Comparison of ENCODE assay signal across 26 mouse cellular contexts in the genomic region with DNA sequence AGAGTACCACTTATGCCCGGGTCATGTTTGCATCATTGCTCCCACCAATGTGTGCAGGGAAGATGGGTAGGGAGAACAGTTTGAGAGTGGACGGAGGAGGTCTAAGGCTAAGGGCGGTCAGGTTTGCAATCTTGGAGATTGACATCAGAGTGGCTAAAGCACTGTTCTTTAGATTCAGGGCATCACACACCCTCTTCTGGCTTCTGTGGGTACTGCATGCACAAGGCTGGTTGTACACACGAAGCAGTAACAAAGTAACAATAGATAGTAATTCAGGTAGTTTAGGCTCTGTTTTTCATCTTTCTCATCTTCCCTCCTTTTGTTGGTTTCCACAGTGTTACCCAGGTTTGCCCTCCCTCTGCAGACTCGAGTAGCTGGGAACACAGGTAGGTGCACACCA. TPM values are rescaled to one million over a fixed set of nuclear protein-coding genes. Genes with fewer than 3 reads are reported as not detected.
DNase-seq lines count a peak whose midpoint lies in the region; ATAC-seq and TF ChIP-seq lines count a peak whose summit lies in the region.
"Had no signal": no experiment of that assay in that cellular context is flagged by ENCODE, and none has a peak within 500 bp of the region (broad histone marks: within the 10 kb centered on the region; RNA-seq: fewer than 3 reads in every experiment).

No protein-coding gene starts in this region.

- WGBS in forebrain, postnatal 0 days = 96% methylated on average over 5 of the region's 5 CpGs
- WGBS in forebrain, embryonic 12.5 days = 95% methylated on average over 5 of the region's 5 CpGs
- WGBS in liver, embryonic 14.5 days (ENCODE audit: insufficient replicate concordance) = 70% methylated on average over 5 of the region's 5 CpGs
- 91% methylated on average over 5 of the region's 5 CpGs for WGBS in embryonic facial prominence, embryonic 10.5 days
- 95% methylated on average over 5 of the region's 5 CpGs for WGBS in neural tube, embryonic 15.5 days

- peak; percentile 35; the same call in 1 of the 2 replicates for TF ChIP-seq CTCF in forebrain, postnatal 0 days (IDR thresholded peaks at IDR 0.05; ENCODE audit: low read depth)
- peak; percentile 29; the same call in 1 of the 2 replicates for TF ChIP-seq CTCF in liver, embryonic 14.5 days (IDR thresholded peaks at IDR 0.05; ENCODE audit: low read depth)

- H3K9me3 ChIP-seq in forebrain, postnatal 0 days (ENCODE audit: low read length) = no peaks in the 10 kb centered on the region
- H3K9me3 ChIP-seq in forebrain, embryonic 12.5 days = peaks cover 7% of the 10 kb centered on the region; the same call in 1 of the 2 replicates
- H3K9me3 ChIP-seq in liver, embryonic 14.5 days (ENCODE audit: control insufficient read depth, low read length) = no peaks in the 10 kb centered on the region
- H3K9me3 ChIP-seq in embryonic facial prominence, embryonic 10.5 days = no peaks in the 10 kb centered on the region
- no peaks in the 10 kb centered on the region for H3K9me3 ChIP-seq in neural tube, embryonic 15.5 days (replicated peaks)
- H3K9me3 ChIP-seq: heart, embryonic 15.5 days; midbrain, embryonic 13.5 days had no signal

- no peak for TF ChIP-seq EP300 in liver, embryonic 14.5 days (IDR thresholded peaks at IDR 0.05; ENCODE audit: low read depth)

- no peaks in the 10 kb centered on the region for H3K4me1 ChIP-seq in forebrain, postnatal 0 days (ENCODE audit: insufficient read depth)
- no peaks in the 10 kb centered on the region for H3K4me1 ChIP-seq in forebrain, embryonic 12.5 days
- H3K4me1 ChIP-seq in liver, embryonic 14.5 days (replicated peaks; ENCODE audit: control insufficient read depth in 2 of 2, insufficient read depth in 2 of 2, low read length in 1 of 2) = no peaks in the 10 kb centered on the region
- peaks cover 28% of the 10 kb centered on the region for H3K4me1 ChIP-seq in embryonic facial prominence, embryonic 10.5 days
- peaks cover 3% of the 10 kb centered on the region; the same call in 1 of the 2 replicates for H3K4me1 ChIP-seq in neural tube, embryonic 15.5 days
- H3K4me1 ChIP-seq: heart, embryonic 15.5 days; midbrain, embryonic 13.5 days had no signal

- no peaks in the 10 kb centered on the region for H3K36me3 ChIP-seq in forebrain, postnatal 0 days (ENCODE audit: insufficient read depth)
- H3K36me3 ChIP-seq in forebrain, embryonic 12.5 days (replicated peaks) = no peaks in the 10 kb centered on the region
- no peaks in the 10 kb centered on the region for H3K36me3 ChIP-seq in liver, embryonic 14.5 days (replicated peaks; ENCODE audit: control insufficient read depth, insufficient read depth, low read depth)
- H3K36me3 ChIP-seq in embryonic facial prominence, embryonic 10.5 days (replicated peaks) = no peaks in the 10 kb centered on the region
- no peaks in the 10 kb centered on the region for H3K36me3 ChIP-seq in neural tube, embryonic 15.5 days
- H3K36me3 ChIP-seq: heart, embryonic 15.5 days; midbrain, embryonic 13.5 days had no signal

- ATAC-seq in forebrain, postnatal 0 days = no peak
- no peak for ATAC-seq in forebrain, embryonic 12.5 days (ENCODE audit: low FRiP score)
- ATAC-seq in liver, embryonic 14.5 days (ENCODE audit: insufficient read depth) = no peak
- no peak for ATAC-seq in neural tube, embryonic 15.5 days (ENCODE audit: low FRiP score)
- ATAC-seq: forebrain, embryonic 14.5 days; midbrain, embryonic 13.5 days had no signal

- H3K9ac ChIP-seq in forebrain, postnatal 0 days = no peak overlapping the region
- no peak overlapping the region for H3K9ac ChIP-seq in forebrain, embryonic 12.5 days
- H3K9ac ChIP-seq in liver, embryonic 14.5 days (replicated peaks) = no peak overlapping the region
- no peak overlapping the region for H3K9ac ChIP-seq in neural tube, embryonic 15.5 days (replicated peaks)
- H3K9ac ChIP-seq: heart, embryonic 15.5 days; hindbrain, embryonic 14.5 days; lung, embryonic 14.5 days; midbrain, embryonic 13.5 days had no signal

- no peak overlapping the region for H3K4me3 ChIP-seq in forebrain, postnatal 0 days (ENCODE audit: low read depth, low read length)
- no peak overlapping the region for H3K4me3 ChIP-seq in forebrain, embryonic 12.5 days (replicated peaks)
- H3K4me3 ChIP-seq in liver, embryonic 14.5 days (ENCODE audit: insufficient read depth in 1 of 2, low read depth in 2 of 2, low read length in 2 of 2) = no peak overlapping the region
- no peak overlapping the region for H3K4me3 ChIP-seq in embryonic facial prominence, embryonic 10.5 days
- H3K4me3 ChIP-seq in neural tube, embryonic 15.5 days (replicated peaks) = no peak overlapping the region
- H3K4me3 ChIP-seq: heart, embryonic 15.5 days; midbrain, embryonic 13.5 days had no signal

- no peak for DNase-seq in forebrain, postnatal 0 days
- DNase-seq in liver, embryonic 14.5 days (ENCODE audit: low read depth in 3 of 3, low spot score in 3 of 3) = no peak
- no peak for DNase-seq in liver
- no peak for DNase-seq in embryonic facial prominence, embryonic 10.5 days (ENCODE audit: low spot score)
- DNase-seq in left cerebral cortex, postnatal 36 days (ENCODE audit: low spot score in 2 of 2) = no peak
- DNase-seq: adrenal gland, adult 2 months; cerebellum, adult 18-20 months; cerebellum, postnatal 25 days; gastrocnemius, postnatal 25 days; heart, postnatal 36 days; kidney, adult 2 months; kidney, postnatal 14 days; layer of hippocampus, postnatal 36 days; lung, embryonic 14.5 days; retina, postnatal 1 day; right cerebral cortex, postnatal 25 days; thymus, postnatal 25 days had no signal

- no peaks in the 10 kb centered on the region for H3K27me3 ChIP-seq in forebrain, postnatal 0 days (ENCODE audit: insufficient read depth, low read length)
- no peaks in the 10 kb centered on the region for H3K27me3 ChIP-seq in forebrain, embryonic 12.5 days
- no peaks in the 10 kb centered on the region for H3K27me3 ChIP-seq in liver, embryonic 14.5 days (ENCODE audit: control insufficient read depth, insufficient read depth, low read length)
- no peaks in the 10 kb centered on the region for H3K27me3 ChIP-seq in embryonic facial prominence, embryonic 10.5 days (replicated peaks; ENCODE audit: low read depth, poor library complexity, severe bottlenecking)
- H3K27me3 ChIP-seq in neural tube, embryonic 15.5 days (replicated peaks) = no peaks in the 10 kb centered on the region
- H3K27me3 ChIP-seq: heart, embryonic 15.5 days; midbrain, embryonic 13.5 days had no signal

- H3K4me2 ChIP-seq in forebrain, postnatal 0 days (ENCODE audit: low read depth) = no peak overlapping the region
- H3K4me2 ChIP-seq in forebrain, embryonic 12.5 days = no peak overlapping the region
- no peak overlapping the region for H3K4me2 ChIP-seq in liver, embryonic 14.5 days (ENCODE audit: low read depth)
- no peak overlapping the region for H3K4me2 ChIP-seq in neural tube, embryonic 15.5 days
- H3K4me2 ChIP-seq: heart, embryonic 15.5 days; hindbrain, embryonic 14.5 days; liver, embryonic 11.5 days; lung, embryonic 14.5 days; midbrain, embryonic 13.5 days had no signal

- H3K27ac ChIP-seq in forebrain, postnatal 0 days (ENCODE audit: low read depth, low read length) = no peak overlapping the region
- no peak overlapping the region for H3K27ac ChIP-seq in forebrain, embryonic 12.5 days
- no peak overlapping the region for H3K27ac ChIP-seq in liver, embryonic 14.5 days
- H3K27ac ChIP-seq in embryonic facial prominence, embryonic 10.5 days (replicated peaks) = 0 out of 2 replicates have a peak overlapping the region, but pooled peaks have one; percentile 44
- no peak overlapping the region for H3K27ac ChIP-seq in neural tube, embryonic 15.5 days (replicated peaks)
- H3K27ac ChIP-seq: heart, embryonic 15.5 days; hindbrain, embryonic 14.5 days; midbrain, embryonic 13.5 days had no signal

- intact Hi-C loops in left cerebral cortex, postnatal 36 days (cut with DNase I) = no loop called here

RNA-seq across cellular contexts. Expression of gene Emilin3, which starts 19.2 kb away (rescaled TPM):
- total RNA-seq in forebrain, postnatal 0 days (2014; rRNA removed) = 0.46 and 1.5 TPM in 2 replicates
- polyA plus RNA-seq in forebrain, postnatal 0 days (2015; fragmentation: Nextera tagmentation; extraction: Ambion mirVana) = 0.23 and 0.42 TPM in 2 replicates
- 2.9 and 3.2 TPM in 2 replicates for polyA plus RNA-seq in forebrain, embryonic 12.5 days (2016; fragmentation: Nextera tagmentation; extraction: Ambion mirVana)
- polyA plus RNA-seq in liver, embryonic 14.5 days (2012; rRNA removed) = 0.14 and 0.20 TPM in 2 replicates
- polyA plus RNA-seq in liver, embryonic 14.5 days (2014; fragmentation: Nextera tagmentation; extraction: Ambion mirVana) = 0.08 TPM in 1 of 2 replicates, not detected in the other
- polyA plus RNA-seq in embryonic facial prominence, embryonic 10.5 days (2016; fragmentation: Nextera tagmentation; extraction: Ambion mirVana) = 2.2 and 3.5 TPM in 2 replicates
- 1.3 and 6.5 TPM in 2 replicates for polyA plus RNA-seq in neural tube, embryonic 15.5 days (2015; fragmentation: Nextera tagmentation; extraction: Ambion mirVana)
- under 1 TPM in 1 of 2 experiments, not detected in 1; 0.27 TPM for total RNA-seq in left cerebral cortex, postnatal 36 days (2021)
- total RNA-seq: adrenal gland, adult 2 months; megakaryocyte, adult 5-6 weeks had no signal
- polyA plus RNA-seq: kidney, adult 2 months; spleen, adult 2 months had no signal

RNA-seq across cellular contexts. Expression of gene Lpin3, which starts 50.9 kb away (rescaled TPM):
- 0.10 and 0.31 TPM in 2 replicates for total RNA-seq in forebrain, postnatal 0 days (2014; rRNA removed)
- 0.27 and 0.30 TPM in 2 replicates for polyA plus RNA-seq in forebrain, postnatal 0 days (2015; fragmentation: Nextera tagmentation; extraction: Ambion mirVana)
- 0.27 and 0.28 TPM in 2 replicates for polyA plus RNA-seq in forebrain, embryonic 12.5 days (2016; fragmentation: Nextera tagmentation; extraction: Ambion mirVana)
- polyA plus RNA-seq in liver, embryonic 14.5 days (2012; rRNA removed) = 0.49 and 0.52 TPM in 2 replicates
- polyA plus RNA-seq in liver, embryonic 14.5 days (2014; fragmentation: Nextera tagmentation; extraction: Ambion mirVana) = 0.29 and 0.67 TPM in 2 replicates
- polyA plus RNA-seq in embryonic facial prominence, embryonic 10.5 days (2016; fragmentation: Nextera tagmentation; extraction: Ambion mirVana) = 1.4 and 2.0 TPM in 2 replicates
- polyA plus RNA-seq in neural tube, embryonic 15.5 days (2015; fragmentation: Nextera tagmentation; extraction: Ambion mirVana) = 0.72 and 1.6 TPM in 2 replicates
- total RNA-seq in left cerebral cortex, postnatal 36 days (2021) = 1 to 10 TPM in 1 of 2 experiments, under 1 TPM in 1; 0.79 to 1.4 TPM
- total RNA-seq: megakaryocyte, adult 5-6 weeks had no signal

RNA-seq across cellular contexts. Expression of gene Zhx3, which starts 58.6 kb away (rescaled TPM):
- 31.8 and 44.9 TPM in 2 replicates for total RNA-seq in forebrain, postnatal 0 days (2014; rRNA removed)
- polyA plus RNA-seq in forebrain, postnatal 0 days (2015; fragmentation: Nextera tagmentation; extraction: Ambion mirVana) = 12.9 and 18.5 TPM in 2 replicates
- polyA plus RNA-seq in forebrain, embryonic 12.5 days (2016; fragmentation: Nextera tagmentation; extraction: Ambion mirVana) = 16.0 and 16.5 TPM in 2 replicates
- 0.49 and 0.73 TPM in 2 replicates for polyA plus RNA-seq in liver, embryonic 14.5 days (2012; rRNA removed)
- polyA plus RNA-seq in liver, embryonic 14.5 days (2014; fragmentation: Nextera tagmentation; extraction: Ambion mirVana) = 1.4 and 1.6 TPM in 2 replicates
- polyA plus RNA-seq in embryonic facial prominence, embryonic 10.5 days (2016; fragmentation: Nextera tagmentation; extraction: Ambion mirVana) = 6.7 and 7.6 TPM in 2 replicates
- polyA plus RNA-seq in neural tube, embryonic 15.5 days (2015; fragmentation: Nextera tagmentation; extraction: Ambion mirVana) = 17.6 and 17.9 TPM in 2 replicates
- 10 to 100 TPM; 63.4 to 84.0 TPM for total RNA-seq in left cerebral cortex, postnatal 36 days (2021)
